Mouse (Mus musculus) liver, embryonic 16.5 days (tissue): ENCODE measurements around the gene Atg4b. TPM values are rescaled to one million over a fixed set of nuclear protein-coding genes. Genes with fewer than 3 reads are reported as not detected.
"Not testable (repeated sequence)": the region's sequence is repeated elsewhere in the genome, so short reads cannot be mapped to it uniquely, and the experiment has no call there.

Source experiments
- ATAC-seq: fragments of 200-750 bp; cut with Nextera tagmentation; 2 replicates; pipeline ENCODE4 v1.8.0; 2017; ENCODE audit warnings: low read depth, mild to moderate bottlenecking, moderate number of reproducible peaks, moderate library complexity
- H3K27ac ChIP-seq: fragments of 300-500 bp; sonication (generic); 2 replicates; pipeline ENCODE4 v1.5.1; 2014; ENCODE audit warnings: mild to moderate bottlenecking, low read length
- H3K27me3 ChIP-seq: fragments of 300-500 bp; sonication (generic); 2 replicates; pipeline ENCODE4 v1.6.1; 2014; ENCODE audit warnings: low read depth, low read length, mixed read lengths; ENCODE audit not compliant: control insufficient read depth, insufficient read depth
- H3K36me3 ChIP-seq: fragments of 300-500 bp; sonication (generic); 2 replicates; pipeline ENCODE4 v1.6.1; 2014; ENCODE audit warnings: mild to moderate bottlenecking; ENCODE audit not compliant: control insufficient read depth, insufficient read depth
- H3K4me1 ChIP-seq: fragments of 300-500 bp; sonication (generic); 2 replicates; pipeline ENCODE4 v1.6.1; 2014; ENCODE audit warnings: low read depth, low read length, mixed read lengths; ENCODE audit not compliant: control insufficient read depth
- H3K4me2 ChIP-seq: fragments of 300-500 bp; sonication (generic); 2 replicates; pipeline ENCODE4 v1.6.1; 2014; ENCODE audit warnings: low read depth, low read length, mixed read lengths
- H3K4me3 ChIP-seq: fragments of 300-500 bp; sonication (generic); 2 replicates; pipeline ENCODE4 v1.5.1; 2014; ENCODE audit warnings: low read depth, mild to moderate bottlenecking, low read length
- H3K9ac ChIP-seq: fragments of 300-500 bp; sonication (generic); 2 replicates; pipeline ENCODE4 v1.6.1; 2014; ENCODE audit warnings: low read depth, low read length
- H3K9me3 ChIP-seq: fragments of 300-500 bp; sonication (generic); replicated peaks from 2 replicates; pipeline ENCODE4 v1.6.1; 2016; ENCODE audit warnings: low read length; ENCODE audit not compliant: control insufficient read depth
- WGBS: fragments of 180-500 bp; shearing (Covaris S2); extraction: QIAGEN DNeasy Blood & Tissue Kit; methylation state at CpG from one replicate; pipeline ENCODE4 v1.1.7; 2014; ENCODE audit not compliant: insufficient replicate concordance; 5-methylcytosine and 5-hydroxymethylcytosine counted together
- polyA plus RNA-seq: library from polyadenylated mRNA; unstranded; fragments of >200 nt; fragmentation: Nextera tagmentation; extraction: Ambion mirVana; gene quantifications from 2 replicates; pipeline ENCODE4 v1.2.1, GENCODE M21; 2015

Atg4b gene
- polyA plus RNA-seq, 1 experiment from 2014 or later, result 63.0 TPM

- no peaks in the 10 kb centered on the region for H3K27me3 ChIP-seq
- H3K4me1 ChIP-seq, result peaks cover under 1% of the 10 kb centered on the region
- H3K9me3 ChIP-seq, result no peaks in the 10 kb centered on the region
- H3K4me2 ChIP-seq, result no peak overlapping the region
- ATAC-seq, result no peak
- H3K9ac ChIP-seq, result no peak overlapping the region
- H3K4me3 ChIP-seq, result no peak overlapping the region
- WGBS, result 68% methylated on average over 7 of the region's 7 CpGs
- H3K36me3 ChIP-seq, result peaks cover 59% of the 10 kb centered on the region
- no peak overlapping the region; the same call in 1 of the 2 replicates for H3K27ac ChIP-seq
Observed at GRCm38 (mm10) chr1:93818722-93819121, 67.4 kb downstream of the Atg4b start.

- H3K36me3 ChIP-seq, result peaks cover 16% of the 10 kb centered on the region
- no peaks in the 10 kb centered on the region for H3K27me3 ChIP-seq
- H3K9me3 ChIP-seq, result no peaks in the 10 kb centered on the region
- peak overlapping the region; percentile 98 for H3K4me2 ChIP-seq
- H3K27ac ChIP-seq, result peak overlapping the region; percentile 100
- H3K4me3 ChIP-seq, result no peak overlapping the region
- H3K4me1 ChIP-seq, result peaks cover 22% of the 10 kb centered on the region
- ATAC-seq, result no peak
- peak overlapping the region; percentile 78; the same call in 1 of the 2 replicates for H3K9ac ChIP-seq
- WGBS, result 59% methylated on average over 3 of the region's 3 CpGs
Observed at GRCm38 (mm10) chr1:93823796-93824495, 72.6 kb downstream of the Atg4b start.

- ATAC-seq, result peak; percentile 6
Observed at GRCm38 (mm10) chr1:93824609-93825008, 73.3 kb downstream of the Atg4b start, which contains the start of gene D2hgdh. Gene D2hgdh (plus strand): TSS chr1:93824909.

GRCm38 (mm10) chr1:93825105-93825674 is 73.9 kb downstream of the Atg4b start:
- peak overlapping the region; percentile 100 for H3K27ac ChIP-seq
- peak overlapping the region; percentile 73 for H3K4me3 ChIP-seq
- H3K4me2 ChIP-seq, result peak overlapping the region; percentile 98
- peak overlapping the region; percentile 78 for H3K9ac ChIP-seq
- WGBS, result 2% methylated on average over 30 of the region's 30 CpGs
- peak; percentile 99 for ATAC-seq
- H3K27me3 ChIP-seq, result no peaks in the 10 kb centered on the region
- peaks cover 22% of the 10 kb centered on the region for H3K4me1 ChIP-seq
- H3K36me3 ChIP-seq, result peaks cover 9% of the 10 kb centered on the region
- no peaks in the 10 kb centered on the region for H3K9me3 ChIP-seq

More at GRCm38 (mm10) chr1:93824609-93825008, 73.3 kb downstream of the Atg4b start, which contains the start of gene D2hgdh:
- H3K27me3 ChIP-seq, result no peaks in the 10 kb centered on the region
- peak within 1 kb of the TSS; percentile 78 for H3K9ac ChIP-seq
- peaks cover 10% of the 10 kb centered on the region for H3K36me3 ChIP-seq
- WGBS, result 11% methylated on average over 10 of the region's 10 CpGs
- peak within 1 kb of the TSS; percentile 73 for H3K4me3 ChIP-seq
- no peaks in the 10 kb centered on the region for H3K9me3 ChIP-seq
- H3K27ac ChIP-seq, result peak within 1 kb of the TSS; percentile 100
- H3K4me1 ChIP-seq, result peaks cover 22% of the 10 kb centered on the region
- H3K4me2 ChIP-seq, result peak within 1 kb of the TSS; percentile 98

- Histone ChIP-seq H3K27ac (peak overlapping the region; percentile 100), H3K4me3 (peak overlapping the region; percentile 73), H3K9ac (peak overlapping the region; percentile 78), H3K27me3 (no peaks in the 10 kb centered on the region), H3K4me1 (peaks cover 22% of the 10 kb centered on the region), H3K4me2 (peak overlapping the region; percentile 98), H3K36me3 (peaks cover 7% of the 10 kb centered on the region), H3K9me3 (no peaks in the 10 kb centered on the region)
- ATAC-seq, result no peak
- 40% methylated on average over 27 of the region's 27 CpGs for WGBS
Observed at GRCm38 (mm10) chr1:93825771-93826539, 74.7 kb downstream of the Atg4b start.

GRCm38 (mm10) chr1:93826540-93826835 is 75.2 kb downstream of the Atg4b start:
- Histone ChIP-seq H3K4me2 (peak overlapping the region; percentile 98), H3K27me3 (no peaks in the 10 kb centered on the region), H3K9me3 (no peaks in the 10 kb centered on the region), H3K27ac (no peak overlapping the region), H3K9ac (no peak overlapping the region), H3K4me1 (peaks cover 22% of the 10 kb centered on the region), H3K4me3 (peak overlapping the region; percentile 73; the same call in 1 of the 2 replicates), H3K36me3 (0 out of 2 replicates have a peak, but pooled peaks cover 2% of the 10 kb centered on the region)
- 88% methylated on average over 9 of the region's 9 CpGs for WGBS
- no peak for ATAC-seq

- not testable (repeated sequence) for H3K36me3 ChIP-seq, H3K4me3 ChIP-seq, H3K4me2 ChIP-seq, H3K27me3 ChIP-seq, H3K4me1 ChIP-seq, H3K9me3 ChIP-seq, ATAC-seq, H3K27ac ChIP-seq, H3K9ac ChIP-seq
- 29% methylated on average over 2 of the region's 4 CpGs for WGBS
Observed at GRCm38 (mm10) chr1:93832754-93833360, 81.6 kb downstream of the Atg4b start.

- Histone ChIP-seq H3K36me3 (no peaks in the 10 kb centered on the region), H3K27ac (no peak overlapping the region), H3K9me3 (no peaks in the 10 kb centered on the region), H3K9ac (no peak overlapping the region), H3K4me3 (no peak overlapping the region), H3K4me1 (no peaks in the 10 kb centered on the region), H3K4me2 (no peak overlapping the region), H3K27me3 (no peaks in the 10 kb centered on the region)
- ATAC-seq, result no peak
- WGBS, result 68% methylated on average over 7 of the region's 7 CpGs
Observed at GRCm38 (mm10) chr1:93834671-93835150, 83.4 kb downstream of the Atg4b start.
